Comparison of ENCODE assay signal across 8 mouse cellular contexts in genomic region chr9:31385947-31386354, GRCm38 (mm10). TPM values are rescaled to one million over a fixed set of nuclear protein-coding genes. Genes with fewer than 3 reads are reported as not detected.
DNase-seq lines count a peak whose midpoint lies in the region; ATAC-seq and TF ChIP-seq lines count a peak whose summit lies in the region.

Gene Nfrkb, plus strand, starts transcription at chr9:31386192.

- H3K4me2 ChIP-seq in hindbrain, embryonic 13.5 days, result peak within 1 kb of the TSS; percentile 74

- H3K4me3 ChIP-seq in hindbrain, embryonic 13.5 days, result peak within 1 kb of the TSS; percentile 85

- H3K9ac ChIP-seq in hindbrain, embryonic 13.5 days, result peak within 1 kb of the TSS; percentile 87

- H3K4me1 ChIP-seq in hindbrain, embryonic 13.5 days (replicated peaks), result peaks cover 28% of the 10 kb centered on the region

- H3K27ac ChIP-seq in hindbrain, embryonic 13.5 days, result peak within 1 kb of the TSS; percentile 83

- H3K27me3 ChIP-seq in Patski, result no peaks in the 10 kb centered on the region
- H3K27me3 ChIP-seq in hindbrain, embryonic 13.5 days, result no peaks in the 10 kb centered on the region

- TF ChIP-seq CTCF in Patski (IDR thresholded peaks at IDR 0.05), result no peak

- in situ Hi-C loops in Patski (cut with MboI; ENCODE audit: low pct_unique_long_range_greater_than_20kb), result no loop called here

- CTCF ChIA-PET in Patski (lab: Charles Lee), result interaction anchor here (1.1 to 2.2 kb wide), 2 partner anchors 14 to 19 kb away, joined by 5 to 6 read pairs; no protein-coding TSS in a partner anchor

- POLR2A ChIA-PET in Patski (lab: Charles Lee), result no interaction called here

- ATAC-seq in Patski, result peak; percentile 99
- ATAC-seq in hindbrain, embryonic 13.5 days (ENCODE audit: low FRiP score), result peak; percentile 97

- DNase-seq in Patski (ENCODE audit: low read depth, low spot score), result peak; percentile 38
- peak; percentile 97 for DNase-seq in cerebellum, postnatal 14 days
- peak; percentile 86 to 92 for DNase-seq in frontal cortex, postnatal 14 days (ENCODE audit: low spot score in 2 of 2)
- DNase-seq in layer of hippocampus, postnatal 25 days (ENCODE audit: extremely low spot score in 1 of 2, low spot score in 1 of 2), result peak; percentile 82 to 87
- peak; percentile 96 for DNase-seq in lung, postnatal 25 days (ENCODE audit: low spot score)
- peak; percentile 96 for DNase-seq in retina, embryonic 14.5 days (ENCODE audit: low spot score)
- peak; percentile 99 for DNase-seq in thymus, postnatal 4 days

- peaks cover 15% of the 10 kb centered on the region for H3K36me3 ChIP-seq in hindbrain, embryonic 13.5 days

- WGBS in hindbrain, embryonic 13.5 days, result under 1% methylated on average over 46 of the region's 46 CpGs

- H3K9me3 ChIP-seq in hindbrain, embryonic 13.5 days, result no peaks in the 10 kb centered on the region

RNA-seq across cellular contexts. Expression of gene Nfrkb, which starts in this region (rescaled TPM):
- 18.2 TPM for polyA plus RNA-seq in Patski (2021)
- 26.9 and 28.3 TPM in 2 replicates for polyA plus RNA-seq in hindbrain, embryonic 13.5 days (2015; fragmentation: Nextera tagmentation; extraction: Ambion mirVana)
- total RNA-seq in layer of hippocampus, postnatal 25 days (2021), result 10 to 100 TPM; 26.2 to 34.3 TPM

Comparison
In these comparisons a context has a peak if more than half of its experiments do, and no peak if none do; other contexts are left out.
1. Peak in every context shown above with its lines: DNase-seq, ATAC-seq, H3K4me3 ChIP-seq and H3K27ac ChIP-seq.
2. DNase-seq: peak in every context shown above with its lines; median percentile 99 in thymus, postnatal 4 days; 97 in cerebellum, postnatal 14 days; 96 in lung, postnatal 25 days; 96 in retina, embryonic 14.5 days; 89 in frontal cortex, postnatal 14 days; 84 in layer of hippocampus, postnatal 25 days; 38 in Patski.